Mouse (Mus musculus): ENCODE measurements around the gene Tmed8. TPM values are rescaled to one million over a fixed set of nuclear protein-coding genes. Genes with fewer than 3 reads are reported as not detected.
"Not testable (repeated sequence)": the region's sequence is repeated elsewhere in the genome, so short reads cannot be mapped to it uniquely, and the experiment has no call there.

The Tmed8 gene
- total RNA-seq, 2 experiments from 2014 or later, result 30.7 to 32.4 TPM

GRCm38 (mm10) chr12:87175194-87175946 is 24.9 kb downstream of the Tmed8 start:
- intact Hi-C loops (cut with DNase I), result no loop called here
- peak in 1 of 2 experiments; percentile 11 for DNase-seq (ENCODE audit: low spot score in 2 of 2)

DNA sequence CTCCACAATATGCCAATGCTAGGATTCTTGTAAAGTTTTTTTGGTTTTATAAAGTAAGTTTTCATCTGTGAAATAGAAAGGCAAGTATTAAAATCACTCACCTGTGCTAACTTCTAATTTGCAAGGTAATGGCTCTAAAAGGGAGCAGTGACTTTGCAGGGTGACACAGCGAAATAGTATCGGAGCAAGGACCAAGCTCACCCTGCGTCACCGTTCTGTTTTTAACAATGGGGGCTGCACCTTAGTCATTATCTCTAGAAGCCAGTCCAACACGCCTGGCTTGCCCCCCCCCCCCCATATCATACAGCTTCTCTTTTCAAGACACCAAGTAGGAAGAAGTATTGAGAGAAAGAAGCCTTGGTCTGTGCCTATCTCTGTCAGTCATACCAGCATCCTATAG is 39.4 kb downstream of the Tmed8 start:
- no peak for DNase-seq (ENCODE audit: low spot score in 2 of 2)

DNA sequence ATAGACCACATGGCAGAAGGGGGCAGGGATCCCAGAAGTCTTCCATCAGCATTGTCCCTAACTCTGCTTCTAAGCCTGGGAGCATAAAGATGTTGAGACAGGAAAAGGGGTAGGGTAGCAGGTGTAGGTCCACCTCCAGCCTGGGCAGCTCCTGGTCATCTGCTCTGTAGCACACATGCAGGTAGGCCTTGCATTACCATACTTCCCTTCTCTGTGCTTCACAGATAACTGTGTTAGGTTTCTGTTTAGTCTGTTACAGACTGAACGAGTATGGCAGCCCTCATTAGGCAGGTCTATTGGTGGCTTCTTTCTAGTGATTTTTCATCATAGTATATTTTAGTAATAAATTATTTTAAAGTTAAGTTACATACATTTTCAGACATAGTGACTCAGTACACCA is 39.9 kb downstream of the Tmed8 start:
- intact Hi-C loops (cut with DNase I), result no loop called here

More for the DNA sequence above, 39.4 kb downstream of the Tmed8 start:
- intact Hi-C loops (cut with DNase I), result no loop called here

GRCm38 (mm10) chr12:87158099-87158498 is 42.2 kb downstream of the Tmed8 start:
- intact Hi-C loops (cut with DNase I), result no loop called here
- no peak for DNase-seq (ENCODE audit: low spot score in 2 of 2)

More for the DNA sequence above, 39.9 kb downstream of the Tmed8 start:
- DNase-seq (ENCODE audit: low spot score in 2 of 2), result no peak

GRCm38 (mm10) chr12:87157361-87157760 is 42.9 kb downstream of the Tmed8 start:
- intact Hi-C loops (cut with DNase I), result no loop called here
- no peak for DNase-seq (ENCODE audit: low spot score in 2 of 2)

- intact Hi-C loops (cut with DNase I); DNase-seq (ENCODE audit: low spot score in 2 of 2): not testable (repeated sequence)
Measured at GRCm38 (mm10) chr12:87154448-87154847, 45.8 kb downstream of the Tmed8 start.

- intact Hi-C loops (cut with DNase I), result loop anchor here (5.0 to 10.0 kb wide), 2 partner anchors 183 to 375 kb away; no protein-coding TSS in a partner anchor
- DNase-seq (ENCODE audit: low spot score in 2 of 2), result no peak
Measured at GRCm38 (mm10) chr12:87149471-87149870, 50.8 kb downstream of the Tmed8 start.

DNA sequence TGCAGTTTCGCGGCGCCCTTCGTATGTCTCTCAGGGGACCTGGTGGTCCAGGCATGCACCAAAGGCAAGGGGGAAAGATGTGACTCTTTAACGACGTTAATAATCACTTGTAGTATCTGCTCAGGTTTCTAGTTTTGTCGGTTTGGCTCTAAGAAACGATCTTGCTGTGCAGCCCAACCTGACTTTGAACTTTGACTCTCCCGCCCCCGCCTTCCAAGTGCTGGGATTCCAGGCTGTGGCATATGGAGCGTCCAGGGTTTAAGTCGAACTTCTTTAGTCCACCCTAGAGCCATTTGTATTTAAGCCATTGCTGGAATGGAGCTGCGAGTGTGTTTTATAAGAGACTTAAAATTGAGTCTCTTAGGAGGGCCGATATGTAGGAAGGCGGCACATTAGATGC is 52.1 kb downstream of the Tmed8 start:
- no peak for DNase-seq (ENCODE audit: low spot score in 2 of 2)
- intact Hi-C loops (cut with DNase I), result loop anchor here (5.0 to 10.0 kb wide), 2 partner anchors 184 to 373 kb away; no protein-coding TSS in a partner anchor

DNA sequence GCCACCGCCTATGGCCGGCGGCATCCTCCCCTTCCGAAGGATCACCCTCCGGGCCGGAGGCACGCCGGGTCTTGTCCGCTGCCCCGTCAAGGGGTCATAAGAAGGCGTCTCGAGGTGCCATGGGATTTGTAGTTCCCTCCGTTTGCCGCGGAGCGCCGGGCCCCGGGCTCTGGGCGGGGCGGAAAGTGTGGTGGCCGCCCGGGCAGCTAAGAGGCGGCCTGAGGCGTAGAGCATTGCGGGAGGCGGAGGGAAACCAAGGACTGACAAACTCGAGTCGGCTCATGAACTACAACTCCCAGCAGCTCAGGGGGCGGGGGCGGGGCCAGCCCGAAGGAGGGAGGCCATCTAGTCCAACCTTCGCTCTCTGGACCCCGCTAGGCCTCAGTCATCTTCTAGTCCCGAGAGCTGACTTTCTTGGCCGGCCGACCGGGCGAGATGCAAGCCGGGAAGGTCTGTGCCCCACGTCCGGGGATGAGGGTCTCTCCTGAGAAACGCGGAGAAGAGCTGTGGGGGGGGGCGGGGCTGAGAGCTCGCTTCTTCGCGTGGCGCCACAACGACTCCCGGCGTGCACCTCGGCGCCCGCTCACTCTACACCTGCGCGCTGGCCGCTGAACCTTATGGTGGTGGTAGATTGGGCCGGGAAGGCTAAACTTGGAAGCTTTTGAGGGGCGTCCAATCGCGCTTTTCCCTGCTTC is 52.7 kb downstream of the Tmed8 start, which contains the start of gene Pomt2:
Gene Pomt2, minus strand, starts transcription at position 574 of the 695 bp plus-strand sequence.
- intact Hi-C loops (cut with DNase I), result loop anchor here (2.0 to 10.0 kb wide), 3 partner anchors 53 to 373 kb away; partner anchors contain the start of gene Tmed8
- peak; percentile 90 to 97 for DNase-seq (ENCODE audit: low spot score in 2 of 2)

DNA sequence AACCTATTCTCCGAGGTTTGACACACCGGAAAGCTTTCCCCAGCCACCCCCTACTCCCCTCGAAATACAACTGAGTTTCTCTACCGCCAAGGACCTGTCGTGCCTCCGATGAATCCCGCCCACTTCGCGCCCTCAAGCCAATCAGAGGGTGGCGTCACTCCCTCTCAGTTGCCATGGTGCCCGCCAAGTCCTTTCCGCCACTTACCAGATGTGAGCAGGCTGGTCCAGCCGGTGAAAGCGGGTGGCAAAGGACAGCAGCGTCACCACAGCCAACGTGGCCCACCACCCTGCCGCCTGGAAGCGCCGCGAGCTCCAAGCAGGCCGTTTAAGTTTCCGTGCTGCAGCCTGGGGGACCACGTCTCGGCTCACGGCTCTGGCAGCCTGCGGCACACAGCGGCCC is 53.3 kb downstream of the Tmed8 start, which contains the start of gene Gstz1:
Gene Gstz1, plus strand, starts transcription at position 200 of the 400 bp plus-strand sequence.
- intact Hi-C loops (cut with DNase I), result loop anchor here (2.0 to 10.0 kb wide), 3 partner anchors 54 to 372 kb away; partner anchors contain the start of gene Tmed8
- peak; percentile 85 to 93 for DNase-seq (ENCODE audit: low spot score in 2 of 2)

DNA sequence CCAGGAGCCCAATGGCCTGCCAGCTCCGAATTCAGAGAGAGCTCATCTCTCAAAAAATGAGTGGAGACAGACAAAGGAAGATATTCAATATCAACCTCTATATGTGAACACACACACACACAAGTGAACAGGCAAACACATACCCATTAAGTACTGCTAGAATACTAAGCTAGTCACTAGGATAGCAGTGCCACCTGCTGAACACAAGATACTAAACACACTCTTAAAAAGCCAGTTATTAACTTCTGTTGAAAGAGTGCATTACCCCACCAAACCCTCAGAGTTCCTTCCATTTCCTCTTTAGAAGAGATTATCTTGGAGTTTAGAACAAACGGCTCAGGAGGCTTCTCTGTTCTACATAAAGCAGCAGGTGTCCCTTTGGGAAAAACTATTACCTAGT is 58.1 kb downstream of the Tmed8 start:
- no peak for DNase-seq (ENCODE audit: low spot score in 2 of 2)
- intact Hi-C loops (cut with DNase I), result loop anchor here (10.0 kb wide), 1 partner anchor 367 kb away; no protein-coding TSS in a partner anchor

DNA sequence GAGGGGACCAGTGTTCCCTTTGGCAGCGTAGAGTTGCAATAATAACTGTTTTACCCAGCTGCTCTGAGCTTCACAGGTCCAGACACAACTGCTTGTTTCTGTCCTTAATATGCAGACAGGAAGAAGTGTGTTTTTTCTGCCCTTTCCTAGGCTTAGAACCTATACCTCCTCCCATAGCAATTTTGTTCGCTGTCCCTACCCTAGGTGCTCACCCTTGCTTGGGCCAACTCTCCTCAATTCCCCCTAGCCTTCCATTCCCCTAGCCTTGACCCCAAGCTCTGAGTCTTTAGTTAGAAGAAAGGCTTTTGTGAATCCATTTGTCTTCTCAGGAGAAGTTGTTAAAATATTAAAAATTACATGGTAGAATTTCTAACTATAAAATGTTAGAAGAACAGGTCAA is 61.5 kb downstream of the Tmed8 start:
- intact Hi-C loops (cut with DNase I), result no loop called here
- DNase-seq (ENCODE audit: low spot score in 2 of 2), result no peak

DNA sequence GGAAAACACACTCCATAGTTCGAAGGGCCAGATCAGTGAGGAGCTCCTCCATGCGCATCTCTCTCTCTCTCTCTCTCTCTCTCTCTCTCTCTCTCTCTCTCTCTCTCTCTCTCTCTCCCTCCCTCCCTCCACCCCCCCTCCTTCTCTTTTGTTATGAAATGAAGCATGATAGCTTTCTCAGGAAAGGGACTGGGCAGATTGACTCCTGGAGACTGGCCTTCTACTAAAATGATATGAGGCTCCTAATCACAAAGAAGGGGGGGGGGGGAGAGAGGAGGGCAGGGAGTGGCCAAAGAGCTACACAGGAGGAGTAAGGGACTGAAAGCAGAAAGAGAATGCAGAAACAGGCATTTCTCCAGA is 61.9 kb downstream of the Tmed8 start:
- no peak for DNase-seq (ENCODE audit: low spot score in 2 of 2)
- intact Hi-C loops (cut with DNase I), result no loop called here

GRCm38 (mm10) chr12:87137439-87138341 is 62.6 kb downstream of the Tmed8 start:
- intact Hi-C loops (cut with DNase I), result no loop called here
- DNase-seq (ENCODE audit: low spot score in 2 of 2), result no peak

- intact Hi-C loops (cut with DNase I), result no loop called here
Measured at GRCm38 (mm10) chr12:87132784-87133183, 67.5 kb downstream of the Tmed8 start.

GRCm38 (mm10) chr12:87132210-87132609 is 68.0 kb downstream of the Tmed8 start:
- intact Hi-C loops (cut with DNase I), result no loop called here
- no peak for DNase-seq (ENCODE audit: low spot score in 2 of 2)

More at GRCm38 (mm10) chr12:87132784-87133183, 67.5 kb downstream of the Tmed8 start:
- no peak for DNase-seq (ENCODE audit: low spot score in 2 of 2)

DNA sequence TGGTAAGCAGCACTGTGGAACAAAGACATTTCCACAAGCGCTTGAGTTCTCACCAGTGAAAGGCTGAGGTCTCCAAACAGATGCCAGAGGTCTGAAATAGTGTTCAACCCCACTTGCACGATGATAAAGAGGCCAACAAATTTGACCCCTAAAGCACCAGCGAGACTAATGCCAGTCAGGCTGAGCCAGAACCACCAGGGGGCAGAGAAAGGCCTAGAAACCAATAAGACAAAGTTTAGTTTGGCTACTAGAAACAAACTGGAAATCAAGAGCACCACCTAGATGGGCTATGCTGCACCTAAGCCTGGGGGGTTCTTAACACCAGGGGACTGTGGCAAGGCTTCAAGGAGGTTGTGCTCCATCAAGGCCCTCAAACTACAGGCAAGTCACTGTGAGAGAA is 68.6 kb downstream of the Tmed8 start:
- intact Hi-C loops (cut with DNase I), result no loop called here
- no peak for DNase-seq (ENCODE audit: low spot score in 2 of 2)

- intact Hi-C loops (cut with DNase I), result no loop called here
- DNase-seq (ENCODE audit: low spot score in 2 of 2), result no peak
Measured at GRCm38 (mm10) chr12:87131181-87131580, 69.1 kb downstream of the Tmed8 start.

DNA sequence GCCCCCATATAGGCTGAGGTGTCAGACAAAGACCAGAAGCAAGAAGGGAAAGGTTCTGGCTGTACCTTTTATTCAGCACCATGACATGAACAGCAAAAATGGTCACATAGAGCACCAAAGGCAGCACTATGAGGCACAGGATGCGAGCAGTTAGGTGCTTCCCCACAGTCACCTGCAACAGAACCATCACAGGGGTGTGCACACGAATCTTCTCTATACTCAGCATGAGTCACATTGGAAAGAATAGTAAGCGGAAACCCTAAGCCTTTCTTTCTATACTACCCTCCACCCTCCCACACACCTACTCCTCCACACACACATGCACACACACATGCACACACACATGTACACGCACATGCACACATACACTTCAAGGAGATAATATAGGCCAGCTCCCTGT is 70.0 kb downstream of the Tmed8 start:
- intact Hi-C loops (cut with DNase I), result no loop called here
- no peak for DNase-seq (ENCODE audit: low spot score in 2 of 2)
